Mouse (Mus musculus): ENCODE data around the gene Scd4.

The Scd4 gene

GRCm38 (mm10) chr19:44332833-44333623 lies at the start of gene Scd4:
Gene Scd4 (plus strand): TSS chr19:44333092.
- no peak for DNase-seq (ENCODE audit: low read depth, low spot score)

DNA sequence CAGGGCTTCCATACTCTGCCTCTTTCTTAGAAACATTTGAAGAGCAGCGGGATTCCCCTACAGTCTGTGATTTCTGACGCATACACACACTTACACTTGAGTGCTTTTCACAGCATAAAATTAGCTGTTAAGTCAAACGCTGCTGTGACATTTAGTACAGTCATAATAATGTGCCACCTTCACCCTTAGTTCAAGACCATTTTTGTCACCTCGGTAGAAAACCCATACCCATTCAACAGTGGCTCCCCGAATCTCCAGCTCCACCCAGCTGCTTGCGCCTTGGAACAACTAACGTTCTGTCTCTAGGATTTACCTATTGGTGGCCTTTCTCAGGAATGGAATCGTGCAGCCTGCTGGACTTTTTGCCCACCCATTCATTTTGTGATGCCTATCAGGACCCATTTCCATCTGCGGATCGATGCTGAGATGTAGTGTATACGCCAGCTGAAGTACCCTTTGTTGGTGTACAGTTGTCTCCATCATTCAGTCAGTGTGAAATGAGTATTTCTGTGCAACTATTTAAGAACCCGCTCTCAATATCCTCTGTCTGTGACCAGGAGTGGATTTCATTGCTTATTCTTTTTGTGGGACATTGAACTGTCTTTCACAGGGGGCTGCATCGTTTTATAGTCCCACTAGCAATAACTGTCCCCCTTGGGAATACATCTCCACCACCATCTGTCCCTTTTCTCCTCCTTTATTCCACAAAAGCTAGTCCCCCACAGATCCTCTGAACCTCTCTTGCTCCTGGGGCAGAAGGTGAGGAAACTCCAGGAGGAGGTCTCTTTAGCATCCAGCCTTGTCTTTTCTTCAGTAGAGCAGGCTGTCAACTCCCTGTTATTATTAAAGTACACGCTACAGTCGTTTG lies 49.5 kb upstream of the Scd4 start:
- DNase-seq (ENCODE audit: low read depth, low spot score) = no peak

GRCm38 (mm10) chr19:44284025-44284695 lies 48.7 kb upstream of the Scd4 start:
- peak; percentile 85 for DNase-seq (ENCODE audit: low read depth, low spot score)

- no peak for DNase-seq (ENCODE audit: low read depth, low spot score)
Observed at GRCm38 (mm10) chr19:44284723-44285122, 48.2 kb upstream of the Scd4 start.

- DNase-seq (ENCODE audit: low read depth, low spot score) = no peak
Observed at GRCm38 (mm10) chr19:44285554-44285953, 47.3 kb upstream of the Scd4 start.

DNA sequence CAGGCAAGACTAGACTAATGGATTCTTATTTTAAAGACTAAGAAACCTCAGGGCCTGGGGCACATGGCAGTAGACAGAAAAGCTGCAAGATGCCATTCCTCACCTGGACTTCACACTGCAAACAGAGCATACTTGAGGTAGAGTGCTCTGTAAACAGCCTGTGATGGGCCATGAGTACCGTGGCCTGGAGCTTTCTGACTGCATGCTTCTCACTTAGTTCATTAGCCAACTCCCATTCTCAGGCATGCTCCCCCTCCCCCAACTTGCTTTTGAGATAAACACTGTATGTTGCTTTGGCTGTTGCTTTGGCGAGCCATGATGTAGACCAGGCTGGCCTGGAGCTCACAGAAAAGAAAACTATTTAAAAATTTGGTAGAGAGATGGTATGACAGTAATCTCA lies 46.8 kb upstream of the Scd4 start:
- no peak for DNase-seq (ENCODE audit: low read depth, low spot score)

- no peak for DNase-seq (ENCODE audit: low read depth, low spot score)
Observed at GRCm38 (mm10) chr19:44287415-44288110, 45.3 kb upstream of the Scd4 start.

GRCm38 (mm10) chr19:44292083-44292482 lies 40.8 kb upstream of the Scd4 start:
- no peak for DNase-seq (ENCODE audit: low read depth, low spot score)

GRCm38 (mm10) chr19:44292483-44292882 lies 40.4 kb upstream of the Scd4 start:
- no peak for DNase-seq (ENCODE audit: low read depth, low spot score)

- DNase-seq (ENCODE audit: low read depth, low spot score) = no peak
Observed at GRCm38 (mm10) chr19:44292941-44293768, 39.7 kb upstream of the Scd4 start, which contains the start of gene Scd2. Gene Scd2 (plus strand): TSS chr19:44293674.

DNA sequence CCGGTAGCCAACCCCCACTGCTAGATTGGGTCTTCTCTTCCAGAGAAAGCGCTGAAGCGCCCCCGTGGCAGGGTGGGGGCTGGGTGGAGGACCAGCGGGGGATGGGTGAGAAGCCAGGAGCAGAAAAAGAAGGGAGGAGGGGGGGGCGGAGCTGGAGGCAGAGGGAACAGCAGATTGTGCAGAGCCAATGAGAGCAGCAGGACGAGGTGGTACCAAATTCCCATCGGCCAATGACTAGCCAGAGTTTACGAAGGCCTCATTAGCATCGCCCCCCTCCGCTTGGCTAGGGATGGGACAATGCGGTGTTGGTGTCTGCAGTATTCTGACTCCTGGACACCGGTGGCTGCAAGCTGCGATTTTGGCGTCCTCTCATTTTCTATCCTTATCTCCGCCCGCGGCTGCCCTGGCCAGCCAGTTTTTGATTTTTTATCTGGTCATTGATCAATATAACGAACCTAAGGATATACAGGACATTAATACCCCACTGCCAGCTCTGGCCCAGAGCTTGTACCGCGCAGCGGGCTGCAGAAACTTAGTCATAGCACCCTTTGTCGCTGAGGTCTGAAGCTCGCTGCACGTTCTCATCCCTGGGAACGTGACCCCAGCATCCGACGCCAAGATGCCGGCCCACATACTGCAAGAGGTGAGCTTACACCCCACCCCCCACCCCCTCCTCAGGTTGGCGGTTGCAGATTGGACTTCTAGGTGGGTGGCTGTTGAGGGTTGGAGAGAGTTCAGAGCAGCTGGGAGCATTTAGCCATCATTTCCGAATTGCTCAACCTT lies 38.9 kb upstream of the Scd4 start:
- peak; percentile 90 for DNase-seq (ENCODE audit: low read depth, low spot score)

DNA sequence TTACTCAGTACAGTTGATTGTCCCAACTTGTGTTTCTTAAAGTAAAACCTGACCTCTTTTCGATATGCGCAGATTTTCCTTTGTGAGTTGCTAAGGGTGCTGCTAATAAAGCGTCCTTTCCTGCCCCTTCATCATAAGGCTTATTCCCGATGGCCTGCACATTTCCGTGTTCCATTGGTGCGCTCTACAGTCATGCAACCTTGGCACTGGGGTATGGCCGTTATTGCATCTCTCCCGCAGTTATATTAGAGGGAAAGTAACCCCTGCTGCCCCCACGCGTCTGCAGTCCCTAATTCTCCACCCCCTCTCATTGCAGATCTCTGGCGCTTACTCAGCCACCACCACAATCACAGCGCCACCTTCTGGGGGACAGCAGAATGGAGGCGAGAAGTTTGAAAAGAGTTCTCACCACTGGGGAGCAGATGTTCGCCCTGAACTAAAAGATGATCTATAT lies 38.3 kb upstream of the Scd4 start:
- peak; percentile 72 for DNase-seq (ENCODE audit: low read depth, low spot score)

- DNase-seq (ENCODE audit: low read depth, low spot score) = no peak
Observed at GRCm38 (mm10) chr19:44295251-44295650, 37.6 kb upstream of the Scd4 start.

GRCm38 (mm10) chr19:44295741-44296140 lies 37.2 kb upstream of the Scd4 start:
- peak; percentile 74 for DNase-seq (ENCODE audit: low read depth, low spot score)

DNA sequence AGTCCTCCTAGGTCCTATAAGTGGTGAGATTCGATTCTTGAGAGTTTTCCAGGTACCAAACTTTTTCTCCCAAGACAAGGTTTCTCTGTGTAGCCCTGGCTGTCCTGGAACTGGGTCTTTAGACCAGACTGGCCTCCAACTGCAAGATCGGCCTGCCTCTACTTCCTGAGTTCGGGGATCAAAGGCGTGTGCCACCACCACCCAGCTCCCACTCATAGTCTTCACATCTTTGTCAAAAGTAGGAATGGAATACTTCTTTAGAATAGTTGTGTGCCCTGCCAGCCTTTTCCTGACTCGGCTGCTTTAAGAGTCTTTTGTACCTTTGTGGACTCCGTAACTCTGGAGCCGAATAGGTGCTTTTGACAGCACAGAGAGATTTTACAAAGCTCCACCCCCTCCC lies 36.7 kb upstream of the Scd4 start:
- no peak for DNase-seq (ENCODE audit: low read depth, low spot score)

DNA sequence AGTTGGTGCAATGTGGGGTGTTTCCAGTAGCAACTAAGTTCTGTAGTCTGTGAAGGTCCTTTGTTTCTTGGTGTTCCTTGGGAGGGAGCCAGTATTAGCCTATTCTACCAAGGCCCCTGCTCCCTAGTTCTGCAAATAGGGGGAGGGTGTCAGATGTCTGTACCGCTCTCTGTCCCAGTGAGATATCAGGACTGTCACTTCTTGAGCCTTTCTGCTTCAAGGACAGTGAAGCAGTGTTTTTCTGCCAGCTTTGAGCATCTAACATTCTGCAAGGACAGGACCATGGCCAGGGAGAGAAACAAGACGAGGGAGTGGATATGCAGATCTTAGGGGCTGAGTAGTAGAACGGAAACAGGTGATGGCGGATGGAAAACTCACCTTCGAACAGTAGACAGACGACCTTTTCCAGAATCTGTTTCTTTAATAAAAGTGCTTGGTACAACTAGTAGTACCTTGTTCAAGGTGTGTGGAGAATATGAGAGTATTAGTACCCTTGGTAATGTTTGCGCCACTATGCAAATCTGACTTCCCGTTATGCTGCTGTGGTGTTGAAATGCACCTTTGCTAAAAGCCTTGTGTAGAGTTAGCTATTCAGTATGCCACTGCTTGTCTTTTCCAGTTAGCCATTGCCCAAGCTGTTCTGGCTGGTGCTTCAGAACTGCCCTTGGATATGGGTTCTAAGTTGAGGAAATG lies 35.7 kb upstream of the Scd4 start:
- no peak for DNase-seq (ENCODE audit: low read depth, low spot score)

DNA sequence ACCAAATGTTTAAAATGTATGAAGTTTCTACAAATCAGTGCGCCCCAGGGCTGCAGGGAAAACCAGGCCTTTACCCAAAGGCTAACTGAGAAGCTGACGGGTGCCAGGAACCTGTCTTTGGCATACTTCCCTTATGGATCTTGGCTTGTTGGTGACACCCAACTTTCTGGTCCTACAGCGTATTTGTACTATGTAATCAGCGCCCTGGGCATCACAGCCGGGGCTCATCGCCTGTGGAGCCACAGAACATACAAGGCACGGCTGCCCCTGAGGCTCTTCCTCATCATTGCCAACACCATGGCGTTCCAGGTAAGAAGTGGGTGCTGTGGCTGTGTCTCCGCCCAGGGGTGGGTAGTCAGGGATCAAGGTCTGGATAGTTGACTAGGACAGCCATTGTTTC lies 35.0 kb upstream of the Scd4 start:
- no peak for DNase-seq (ENCODE audit: low read depth, low spot score)

GRCm38 (mm10) chr19:44299078-44299477 lies 33.8 kb upstream of the Scd4 start:
- no peak for DNase-seq (ENCODE audit: low read depth, low spot score)

DNA sequence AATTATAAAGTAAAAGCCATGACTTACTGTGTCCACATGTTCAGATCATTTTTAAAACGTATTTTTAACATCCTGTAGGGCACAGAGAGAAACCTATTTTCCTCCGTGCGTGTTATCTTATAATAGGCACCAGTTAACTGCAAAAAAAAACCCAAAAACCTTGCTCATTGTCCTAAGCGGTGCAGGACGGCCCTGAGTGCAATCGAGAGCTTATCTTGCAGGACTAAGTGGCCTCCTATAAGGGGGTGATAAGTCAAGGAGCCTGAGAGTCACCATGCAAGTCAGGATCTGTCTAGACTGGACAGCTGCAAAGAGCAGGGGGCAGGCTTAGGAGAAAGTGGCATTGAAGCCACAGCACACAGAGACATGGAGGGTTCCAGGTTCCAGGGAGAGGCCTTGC lies 33.0 kb upstream of the Scd4 start:
- DNase-seq (ENCODE audit: low read depth, low spot score) = no peak

Data from skeletal muscle tissue, adult 2 months (tissue).